Mouse (Mus musculus): ENCODE data around the gene Nrn1l. TPM values are rescaled to one million over a fixed set of nuclear protein-coding genes. Genes with fewer than 3 reads are reported as not detected.

Gene Nrn1l
- 0.56 and 0.63 TPM in 2 replicates for polyA plus RNA-seq (2016; fragmentation: Nextera tagmentation; extraction: Ambion mirVana)

DNA sequence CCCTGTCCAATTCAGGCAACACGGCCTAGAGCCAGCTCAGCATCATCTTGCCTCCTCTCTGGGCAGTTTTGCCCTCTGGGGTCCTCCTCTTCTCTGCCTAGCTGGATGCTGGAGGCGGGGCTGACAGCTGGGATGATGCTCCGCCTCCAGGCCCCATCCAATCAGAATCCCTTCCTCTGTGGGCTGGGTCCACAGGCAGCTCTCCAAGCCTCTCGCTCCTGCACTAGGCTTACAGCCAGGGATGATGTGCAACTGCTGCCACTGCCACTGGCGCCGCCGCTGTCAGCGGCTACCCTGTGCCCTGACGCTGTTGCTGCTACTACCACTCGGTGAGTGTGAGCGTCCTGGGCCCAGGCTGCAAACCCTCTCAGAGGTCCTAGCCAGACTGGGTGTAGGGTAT lies at the start of gene Nrn1l:
Gene Nrn1l (plus strand): TSS at position 229 of the 400 bp plus-strand sequence.
- peak within 1 kb of the TSS; percentile 37 for H3K4me2 ChIP-seq (replicated peaks)
- H3K4me3 ChIP-seq = no peak within 1 kb of the TSS
- 5% methylated on average over 11 of the region's 11 CpGs for WGBS
- no peaks in the 10 kb centered on the region for H3K9me3 ChIP-seq (replicated peaks)
- H3K36me3 ChIP-seq = peaks cover 58% of the 10 kb centered on the region
- H3K27ac ChIP-seq = peak within 1 kb of the TSS; percentile 57
- ATAC-seq (ENCODE audit: low FRiP score) = peak; percentile 87
- peaks cover 9% of the 10 kb centered on the region for H3K4me1 ChIP-seq
- peak within 1 kb of the TSS; percentile 32; the same call in 1 of the 2 replicates for H3K9ac ChIP-seq
- H3K27me3 ChIP-seq = no peaks in the 10 kb centered on the region

DNA sequence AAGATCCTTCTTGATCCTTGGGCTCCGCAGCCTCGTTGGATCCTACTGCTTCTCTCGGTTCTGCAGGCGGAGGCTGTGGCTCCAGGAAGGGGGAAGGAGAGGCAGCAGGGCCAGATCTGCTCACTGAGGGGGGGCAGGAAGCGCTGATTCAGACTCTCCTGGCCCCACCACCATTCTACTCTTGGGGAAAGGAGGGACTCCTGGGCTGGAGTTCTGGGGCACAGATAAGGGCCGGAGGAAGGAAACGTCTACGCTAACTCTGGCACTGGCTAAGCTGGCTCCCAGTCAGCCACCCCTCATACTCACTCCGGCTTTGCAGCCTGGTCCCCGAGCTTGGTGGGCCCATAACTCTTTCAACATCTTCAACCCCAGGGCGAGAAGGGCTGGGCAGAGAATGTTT lies 46.7 kb upstream of the Nrn1l start:
- Histone ChIP-seq H3K27me3 (no peaks in the 10 kb centered on the region), H3K36me3 (peaks cover 63% of the 10 kb centered on the region), H3K27ac (no peak overlapping the region), H3K4me2 (replicated peaks) (no peak overlapping the region), H3K9me3 (replicated peaks) (no peaks in the 10 kb centered on the region), H3K4me3 (no peak overlapping the region), H3K4me1 (peaks cover 7% of the 10 kb centered on the region), H3K9ac (no peak overlapping the region)
- no peak for ATAC-seq (ENCODE audit: low FRiP score)
- 93% methylated on average over 11 of the region's 11 CpGs for WGBS

- WGBS = 76% methylated on average over 4 of the region's 4 CpGs
Observed at GRCm38 (mm10) chr8:105850014-105850413, 43.4 kb upstream of the Nrn1l start.

DNA sequence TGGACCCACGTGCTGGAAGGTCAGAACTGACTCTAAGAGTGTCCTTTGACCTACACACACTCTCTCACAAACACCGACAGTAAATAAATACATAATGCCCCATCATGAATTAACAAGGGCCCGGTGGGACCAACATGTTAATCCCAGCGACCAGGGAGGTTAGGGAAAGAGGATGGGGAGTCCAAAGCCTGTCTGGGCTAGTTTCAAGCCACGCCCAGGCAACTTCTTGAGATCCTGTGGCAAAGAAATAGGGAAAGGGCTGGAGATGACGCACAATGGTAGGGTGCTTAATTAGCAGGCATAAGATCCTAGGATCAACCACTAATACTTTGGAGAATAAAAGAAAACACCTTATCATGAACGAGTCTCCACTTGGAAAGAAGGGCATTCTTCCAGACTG lies 42.8 kb upstream of the Nrn1l start:
- 82% methylated on average over 7 of the region's 7 CpGs for WGBS
- peak overlapping the region; percentile 13 for H3K4me3 ChIP-seq
- ATAC-seq (ENCODE audit: low FRiP score) = no peak
- peaks cover 10% of the 10 kb centered on the region for H3K4me1 ChIP-seq
- no peak overlapping the region for H3K9ac ChIP-seq
- no peaks in the 10 kb centered on the region for H3K27me3 ChIP-seq
- H3K4me2 ChIP-seq (replicated peaks) = peak overlapping the region; percentile 84
- H3K9me3 ChIP-seq (replicated peaks) = no peaks in the 10 kb centered on the region
- peaks cover 41% of the 10 kb centered on the region for H3K36me3 ChIP-seq
- H3K27ac ChIP-seq = no peak overlapping the region

More at GRCm38 (mm10) chr8:105850014-105850413, 43.4 kb upstream of the Nrn1l start:
- Histone ChIP-seq H3K36me3 (peaks cover 47% of the 10 kb centered on the region), H3K4me3 (no peak overlapping the region), H3K4me1 (peaks cover 10% of the 10 kb centered on the region), H3K27me3 (no peaks in the 10 kb centered on the region), H3K9ac (no peak overlapping the region), H3K4me2 (replicated peaks) (0 out of 2 replicates have a peak overlapping the region, but pooled peaks have one; percentile 84), H3K27ac (no peak overlapping the region), H3K9me3 (replicated peaks) (no peaks in the 10 kb centered on the region)
- ATAC-seq (ENCODE audit: low FRiP score) = no peak

GRCm38 (mm10) chr8:105851651-105852143 lies 41.7 kb upstream of the Nrn1l start:
- ATAC-seq (ENCODE audit: low FRiP score) = peak; percentile 79
- Histone ChIP-seq H3K4me1 (peaks cover 17% of the 10 kb centered on the region), H3K27me3 (no peaks in the 10 kb centered on the region), H3K9me3 (replicated peaks) (no peaks in the 10 kb centered on the region), H3K27ac (peak overlapping the region; percentile 77), H3K36me3 (peaks cover 30% of the 10 kb centered on the region), H3K4me3 (peak overlapping the region; percentile 77), H3K4me2 (replicated peaks) (peak overlapping the region; percentile 84), H3K9ac (peak overlapping the region; percentile 87)
- WGBS = under 1% methylated on average over 34 of the region's 34 CpGs

- Histone ChIP-seq H3K4me2 (replicated peaks) (no peak overlapping the region), H3K9me3 (replicated peaks) (no peaks in the 10 kb centered on the region), H3K9ac (no peak overlapping the region), H3K4me1 (peaks cover 22% of the 10 kb centered on the region), H3K27ac (no peak overlapping the region), H3K36me3 (peaks cover 24% of the 10 kb centered on the region), H3K27me3 (no peaks in the 10 kb centered on the region), H3K4me3 (peak overlapping the region; percentile 77; the same call in 1 of the 2 replicates)
- peak; percentile 0; the same call in 1 of the 2 replicates for ATAC-seq (ENCODE audit: low FRiP score)
- 81% methylated on average over 12 of the region's 12 CpGs for WGBS
Observed at GRCm38 (mm10) chr8:105852146-105852729, 41.1 kb upstream of the Nrn1l start.

DNA sequence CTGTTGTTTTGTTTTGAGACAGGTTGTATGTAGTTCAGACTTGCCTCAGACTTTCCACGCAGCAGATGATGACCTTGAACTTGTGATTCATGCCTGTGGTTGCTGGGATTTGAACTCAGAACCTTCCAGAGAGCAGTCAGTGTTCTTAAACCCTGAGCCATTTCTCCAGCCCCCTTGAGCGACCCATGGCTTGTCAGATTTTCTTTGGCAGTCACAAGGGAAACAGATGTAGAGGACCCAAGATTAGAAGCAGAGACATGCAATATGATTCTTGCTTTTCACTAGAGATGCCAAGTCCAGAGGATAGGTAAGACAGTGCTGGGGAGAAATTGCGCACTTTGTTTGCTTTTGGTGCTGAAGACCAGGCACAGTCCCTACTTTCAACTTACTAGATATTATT lies 40.2 kb upstream of the Nrn1l start, which contains the start of gene Cenpt:
Gene Cenpt (minus strand): TSS at position 101 of the 400 bp plus-strand sequence.
- Histone ChIP-seq H3K9ac (no peak within 1 kb of the TSS), H3K9me3 (replicated peaks) (no peaks in the 10 kb centered on the region), H3K27ac (no peak within 1 kb of the TSS), H3K27me3 (no peaks in the 10 kb centered on the region), H3K4me3 (no peak within 1 kb of the TSS), H3K4me2 (replicated peaks) (no peak within 1 kb of the TSS), H3K4me1 (peaks cover 29% of the 10 kb centered on the region), H3K36me3 (peaks cover 15% of the 10 kb centered on the region)
- 90% methylated on average over 3 of the region's 3 CpGs for WGBS
- ATAC-seq (ENCODE audit: low FRiP score) = no peak

- H3K36me3 ChIP-seq = peaks cover 4% of the 10 kb centered on the region
- ATAC-seq (ENCODE audit: low FRiP score) = no peak
- H3K27ac ChIP-seq = peak overlapping the region; percentile 81; the same call in 1 of the 2 replicates
- no peaks in the 10 kb centered on the region for H3K9me3 ChIP-seq (replicated peaks)
- peak overlapping the region; percentile 84 for H3K4me2 ChIP-seq (replicated peaks)
- no peaks in the 10 kb centered on the region for H3K27me3 ChIP-seq
- peak overlapping the region; percentile 70; the same call in 1 of the 2 replicates for H3K9ac ChIP-seq
- 27% methylated on average over 8 of the region's 8 CpGs for WGBS
- H3K4me3 ChIP-seq = peak overlapping the region; percentile 65
- H3K4me1 ChIP-seq = peaks cover 31% of the 10 kb centered on the region
Observed at GRCm38 (mm10) chr8:105854303-105854702, 39.1 kb upstream of the Nrn1l start.

- Histone ChIP-seq H3K4me1 (peaks cover 35% of the 10 kb centered on the region), H3K27me3 (no peaks in the 10 kb centered on the region)
- under 1% methylated on average over 43 of the region's 43 CpGs for WGBS
Observed at GRCm38 (mm10) chr8:105854715-105855216, 38.6 kb upstream of the Nrn1l start, which contains the start of gene Thap11. Thap11 (plus strand) TSS chr8:105855132.

GRCm38 (mm10) chr8:105855248-105856167 lies 37.9 kb upstream of the Nrn1l start:
- Histone ChIP-seq H3K27me3 (no peaks in the 10 kb centered on the region), H3K4me3 (peak overlapping the region; percentile 65), H3K4me1 (peaks cover 35% of the 10 kb centered on the region), H3K36me3 (no peaks in the 10 kb centered on the region), H3K9me3 (replicated peaks) (no peaks in the 10 kb centered on the region), H3K27ac (peak overlapping the region; percentile 81), H3K4me2 (replicated peaks) (peak overlapping the region; percentile 84), H3K9ac (peak overlapping the region; percentile 70)
- WGBS = under 1% methylated on average over 71 of the region's 71 CpGs
- ATAC-seq (ENCODE audit: low FRiP score) = peak; percentile 20

More at GRCm38 (mm10) chr8:105854715-105855216, 38.6 kb upstream of the Nrn1l start, which contains the start of gene Thap11:
- Histone ChIP-seq H3K9ac (peak within 1 kb of the TSS; percentile 70), H3K4me3 (peak within 1 kb of the TSS; percentile 65), H3K27ac (peak within 1 kb of the TSS; percentile 81), H3K9me3 (replicated peaks) (no peaks in the 10 kb centered on the region), H3K36me3 (no peaks in the 10 kb centered on the region), H3K4me2 (replicated peaks) (peak within 1 kb of the TSS; percentile 84)
- peak; percentile 91 for ATAC-seq (ENCODE audit: low FRiP score)

DNA sequence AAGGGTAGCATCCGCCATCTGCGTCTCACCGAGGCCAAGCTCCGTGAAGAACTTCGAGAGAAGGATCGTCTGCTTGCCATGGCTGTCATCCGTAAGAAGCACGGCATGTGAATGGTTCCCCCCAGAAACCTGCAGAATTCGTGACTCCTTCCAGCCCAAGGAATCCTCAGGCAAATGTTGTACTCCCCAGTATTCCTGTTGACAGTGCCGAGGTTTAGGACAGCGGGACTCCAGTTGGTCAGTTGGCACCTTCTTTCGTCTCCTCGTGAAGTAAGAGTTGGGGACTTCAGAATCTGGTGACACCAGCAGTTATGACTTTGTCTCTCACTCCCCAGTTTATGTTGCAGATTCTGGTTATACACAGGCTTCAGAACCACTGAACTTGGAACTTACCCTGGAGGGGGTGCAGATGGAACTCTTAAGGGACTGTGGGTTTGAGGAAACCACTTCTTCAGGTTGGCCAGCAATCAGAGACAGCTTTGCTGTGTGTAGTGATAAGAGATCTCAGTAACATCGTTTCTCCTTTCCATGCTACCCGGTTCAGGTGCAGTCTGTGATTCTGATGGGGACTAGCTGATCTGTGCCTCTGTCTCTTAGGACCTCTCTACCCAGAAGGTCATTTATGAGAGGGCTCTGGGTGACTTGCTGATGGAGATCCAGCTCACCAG lies 37.1 kb upstream of the Nrn1l start:
- no peaks in the 10 kb centered on the region for H3K27me3 ChIP-seq
- H3K36me3 ChIP-seq = no peaks in the 10 kb centered on the region
- no peak for ATAC-seq (ENCODE audit: low FRiP score)
- peak overlapping the region; percentile 65 for H3K4me3 ChIP-seq
- peak overlapping the region; percentile 70 for H3K9ac ChIP-seq
- H3K9me3 ChIP-seq (replicated peaks) = no peaks in the 10 kb centered on the region
- 24% methylated on average over 15 of the region's 15 CpGs for WGBS
- H3K4me2 ChIP-seq (replicated peaks) = peak overlapping the region; percentile 84
- peak overlapping the region; percentile 81; the same call in 1 of the 2 replicates for H3K27ac ChIP-seq
- H3K4me1 ChIP-seq = peaks cover 31% of the 10 kb centered on the region

Data from hindbrain, embryonic 12.5 days (tissue).